Mouse (Mus musculus): ENCODE results near the gene Ms4a10.
A peak's percentile ranks its signal among the peaks of the same experiment; 100 is the strongest.

Ms4a10 gene

GRCm38 (mm10) chr19:10916506-10916905 lies 58.0 kb downstream of the Ms4a10 start:
- DNase-seq, result no peak

GRCm38 (mm10) chr19:10914870-10915269 lies 59.6 kb downstream of the Ms4a10 start:
- DNase-seq, result no peak

GRCm38 (mm10) chr19:10914291-10914690 lies 60.2 kb downstream of the Ms4a10 start:
- DNase-seq, result peak; percentile 40 to 52
